Mouse (Mus musculus) heart, postnatal 0 days (tissue): ENCODE data around the gene Tigd4.

Source experiments
- CTCF ChIP-seq: IDR thresholded peaks from 2 replicates; pipeline ENCODE4 v1.5.1; 2016; ENCODE audit warnings: antibody characterized with exemption, control low read depth, low read depth
- EP300 ChIP-seq: IDR thresholded peaks from 2 replicates; pipeline ENCODE4 v1.6.1; 2016; ENCODE audit warnings: antibody characterized with exemption, low read depth

DNA sequence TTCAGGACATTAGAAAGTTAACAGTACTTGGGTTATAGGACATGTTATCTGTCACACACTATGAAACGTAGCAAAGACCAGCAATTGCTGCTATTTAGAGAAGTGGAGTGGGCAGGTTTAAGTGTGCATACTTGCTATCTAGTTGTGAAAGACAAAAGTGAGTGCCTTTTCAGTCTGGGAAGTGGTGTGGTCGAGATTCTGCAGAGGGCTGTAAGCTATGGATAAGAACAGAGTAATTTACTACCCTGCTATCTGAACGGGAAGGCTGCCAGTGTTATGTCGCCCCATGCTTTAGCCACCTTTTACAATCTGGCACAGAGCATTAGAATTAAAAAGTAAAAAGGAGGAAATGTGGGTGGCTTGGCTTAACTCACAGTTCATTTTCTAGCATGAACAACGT, 6.6 kb upstream of the Tigd4 start:
- TF ChIP-seq EP300 (peak; percentile 81), CTCF (no peak)
